Mouse (Mus musculus) lung, postnatal 0 days (tissue): ENCODE data around the gene Noxa1. TPM values are rescaled to one million over a fixed set of nuclear protein-coding genes. Genes with fewer than 3 reads are reported as not detected.

ENCODE experiments used
- ATAC-seq: fragments of 200-750 bp; cut with Nextera tagmentation; 2 replicates; pipeline ENCODE4 v1.8.0; 2017; ENCODE audit warnings: moderate library complexity
- DNase-seq: peaks from one replicate; pipeline ENCODE4 v3.0.0-alpha.2; 2016; ENCODE audit warnings: low spot score
- H3K27ac ChIP-seq: fragments of 300-500 bp; sonication (generic); 2 replicates; pipeline ENCODE4 v1.5.1; 2014; ENCODE audit warnings: antibody characterized with exemption, mild to moderate bottlenecking, low read length, mixed read lengths
- H3K27me3 ChIP-seq: fragments of 300-500 bp; sonication (generic); replicated peaks from 2 replicates; pipeline ENCODE4 v1.6.1; 2014; ENCODE audit warnings: low read length, mixed read lengths; ENCODE audit not compliant: insufficient read depth
- H3K36me3 ChIP-seq: fragments of 300-500 bp; sonication (generic); 2 replicates; pipeline ENCODE4 v1.6.1; 2014; ENCODE audit warnings: low read length, mixed read lengths; ENCODE audit not compliant: insufficient read depth
- H3K4me1 ChIP-seq: fragments of 300-500 bp; sonication (generic); 2 replicates; pipeline ENCODE4 v1.6.1; 2014; ENCODE audit warnings: antibody characterized with exemption, low read depth, low read length, mixed read lengths; ENCODE audit not compliant: insufficient read depth
- H3K4me2 ChIP-seq: fragments of 300-500 bp; sonication (generic); replicated peaks from 2 replicates; pipeline ENCODE4 v1.6.1; 2014; ENCODE audit warnings: low read depth, mild to moderate bottlenecking, low read length, moderate library complexity, mixed read lengths
- H3K4me3 ChIP-seq: fragments of 300-500 bp; sonication (generic); 2 replicates; pipeline ENCODE4 v1.5.1; 2014; ENCODE audit warnings: low read depth, low read length
- H3K9ac ChIP-seq: fragments of 300-500 bp; sonication (generic); replicated peaks from 2 replicates; pipeline ENCODE4 v1.6.1; 2014; ENCODE audit warnings: low read depth, mild to moderate bottlenecking
- H3K9me3 ChIP-seq: fragments of 300-500 bp; sonication (generic); 2 replicates; pipeline ENCODE4 v1.6.1; 2016; ENCODE audit warnings: low read length, mixed read lengths
- CTCF ChIP-seq: IDR thresholded peaks from 2 replicates; pipeline ENCODE4 v1.5.1; 2016; ENCODE audit warnings: antibody characterized with exemption, mild to moderate bottlenecking
- EP300 ChIP-seq: IDR thresholded peaks from 2 replicates; pipeline ENCODE4 v1.6.1; 2016; ENCODE audit warnings: antibody characterized with exemption, mild to moderate bottlenecking, control low read depth
- WGBS: fragments of 180-500 bp; shearing (Covaris S2); extraction: QIAGEN DNeasy Blood & Tissue Kit; methylation state at CpG from one replicate; pipeline ENCODE4 v1.1.7; 2014; 5-methylcytosine and 5-hydroxymethylcytosine counted together
- polyA plus RNA-seq: library from polyadenylated mRNA; unstranded; fragments of >200 nt; fragmentation: Nextera tagmentation; extraction: Ambion mirVana; gene quantifications from 2 replicates; pipeline ENCODE4 v1.2.1, GENCODE M21; 2015

The Noxa1 gene
- polyA plus RNA-seq, 1 experiment from 2014 or later: 14.6 TPM

- Histone ChIP-seq H3K27ac (no peak overlapping the region), H3K27me3 (no peaks in the 10 kb centered on the region), H3K4me3 (no peak overlapping the region), H3K36me3 (no peaks in the 10 kb centered on the region), H3K9me3 (no peaks in the 10 kb centered on the region), H3K4me1 (no peaks in the 10 kb centered on the region), H3K4me2 (no peak overlapping the region), H3K9ac (no peak overlapping the region)
- 69% methylated on average over 4 of the region's 4 CpGs for WGBS
- TF ChIP-seq EP300 (no peak), CTCF (no peak)
- DNase-seq: no peak
- no peak for ATAC-seq
Measured at GRCm38 (mm10) chr2:25069537-25069936, 25.4 kb downstream of the Noxa1 start.

GRCm38 (mm10) chr2:25066552-25066951 lies 28.4 kb downstream of the Noxa1 start:
- Histone ChIP-seq H3K9ac (no peak overlapping the region), H3K4me2 (no peak overlapping the region), H3K9me3 (no peaks in the 10 kb centered on the region), H3K36me3 (no peaks in the 10 kb centered on the region), H3K4me1 (no peaks in the 10 kb centered on the region), H3K4me3 (no peak overlapping the region), H3K27ac (no peak overlapping the region), H3K27me3 (no peaks in the 10 kb centered on the region)
- TF ChIP-seq CTCF (no peak), EP300 (no peak)
- 73% methylated on average over 4 of the region's 4 CpGs for WGBS
- no peak for DNase-seq
- ATAC-seq: no peak

GRCm38 (mm10) chr2:25065537-25065936 lies 29.4 kb downstream of the Noxa1 start:
- H3K4me3 ChIP-seq: no peak overlapping the region
- DNase-seq (no peak), ATAC-seq (no peak)
- no peaks in the 10 kb centered on the region for H3K27me3 ChIP-seq
- H3K9me3 ChIP-seq: no peaks in the 10 kb centered on the region
- H3K4me1 ChIP-seq: no peaks in the 10 kb centered on the region
- H3K36me3 ChIP-seq: no peaks in the 10 kb centered on the region
- H3K27ac ChIP-seq: no peak overlapping the region
- no peak overlapping the region for H3K4me2 ChIP-seq
- no peak for TF ChIP-seq EP300
- no peak for TF ChIP-seq CTCF
- H3K9ac ChIP-seq: no peak overlapping the region

- Histone ChIP-seq H3K4me2 (no peak overlapping the region), H3K4me1 (no peaks in the 10 kb centered on the region), H3K4me3 (no peak overlapping the region), H3K36me3 (no peaks in the 10 kb centered on the region), H3K9me3 (no peaks in the 10 kb centered on the region), H3K27ac (no peak overlapping the region), H3K27me3 (no peaks in the 10 kb centered on the region), H3K9ac (no peak overlapping the region)
- no peak for TF ChIP-seq EP300
- no peak for TF ChIP-seq CTCF
- ATAC-seq: no peak
- DNase-seq: no peak
- WGBS: 97% methylated on average over 1 of the region's 1 CpGs
Measured at GRCm38 (mm10) chr2:25064285-25064684, 30.7 kb downstream of the Noxa1 start.

- no peak for TF ChIP-seq CTCF
- no peak for TF ChIP-seq EP300
- ATAC-seq: no peak
- H3K27ac ChIP-seq: no peak overlapping the region
- H3K4me2 ChIP-seq: no peak overlapping the region
- H3K27me3 ChIP-seq: no peaks in the 10 kb centered on the region
- no peak overlapping the region for H3K9ac ChIP-seq
- WGBS: 90% methylated on average over 5 of the region's 5 CpGs
- H3K4me3 ChIP-seq: no peak overlapping the region
- no peak for DNase-seq
- H3K9me3 ChIP-seq: no peaks in the 10 kb centered on the region
- no peaks in the 10 kb centered on the region for H3K36me3 ChIP-seq
- H3K4me1 ChIP-seq: no peaks in the 10 kb centered on the region
Measured at GRCm38 (mm10) chr2:25063523-25063922, 31.4 kb downstream of the Noxa1 start.

- Histone ChIP-seq H3K27me3 (no peaks in the 10 kb centered on the region), H3K9ac (no peak overlapping the region), H3K36me3 (no peaks in the 10 kb centered on the region), H3K9me3 (no peaks in the 10 kb centered on the region), H3K4me3 (no peak overlapping the region), H3K27ac (no peak overlapping the region), H3K4me1 (peaks cover 7% of the 10 kb centered on the region; the same call in 1 of the 2 replicates), H3K4me2 (no peak overlapping the region)
- TF ChIP-seq EP300: no peak
- no peak for TF ChIP-seq CTCF
- 80% methylated on average over 7 of the region's 7 CpGs for WGBS
- ATAC-seq: no peak
- DNase-seq: no peak
Measured at GRCm38 (mm10) chr2:25058926-25059325, 36.0 kb downstream of the Noxa1 start.
